8 mouse cellular contexts compared by ENCODE assay signal in the genomic region with DNA sequence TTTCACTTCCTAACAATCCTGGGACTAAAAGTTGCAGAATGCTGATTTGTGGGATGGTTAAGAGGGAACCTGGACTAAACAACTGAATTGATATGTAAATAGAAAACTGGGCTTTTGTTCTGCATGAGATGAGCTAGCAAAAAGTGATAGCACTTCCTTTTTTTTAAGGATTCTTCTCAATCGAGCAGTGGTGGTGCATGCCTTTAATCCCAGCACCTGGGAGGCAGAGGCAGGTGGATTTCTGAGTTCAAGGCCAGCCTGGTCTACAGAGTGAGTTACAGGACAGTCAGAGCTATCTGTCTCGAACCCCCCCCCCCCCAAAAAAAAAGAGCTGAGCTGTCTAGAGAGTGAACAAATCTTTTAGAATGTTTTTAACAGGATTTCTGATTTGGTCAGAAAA.
DNase-seq lines count a peak whose midpoint lies in the region; ATAC-seq and TF ChIP-seq lines count a peak whose summit lies in the region.

No protein-coding gene starts in this region.

- H3K4me2 ChIP-seq in lung, postnatal 0 days (replicated peaks; ENCODE audit: low read depth, low read length), result peak overlapping the region; percentile 51
- peak overlapping the region; percentile 63 for H3K4me2 ChIP-seq in liver, embryonic 14.5 days (ENCODE audit: low read depth)
- peak overlapping the region; percentile 61 for H3K4me2 ChIP-seq in stomach, postnatal 0 days (replicated peaks; ENCODE audit: low read depth)

- no peaks in the 10 kb centered on the region for H3K36me3 ChIP-seq in lung, postnatal 0 days (ENCODE audit: insufficient read depth, low read length)
- no peaks in the 10 kb centered on the region for H3K36me3 ChIP-seq in liver, embryonic 14.5 days (replicated peaks; ENCODE audit: control insufficient read depth, insufficient read depth, low read depth)
- no peaks in the 10 kb centered on the region for H3K36me3 ChIP-seq in stomach, postnatal 0 days (ENCODE audit: control insufficient read depth, insufficient read depth, low read length)

- no peaks in the 10 kb centered on the region for H3K27me3 ChIP-seq in cerebellum, adult 2 months (ENCODE audit: control insufficient read depth, insufficient read depth, low read length)
- H3K27me3 ChIP-seq in lung, postnatal 0 days (replicated peaks; ENCODE audit: insufficient read depth, low read length), result no peaks in the 10 kb centered on the region
- H3K27me3 ChIP-seq in liver, embryonic 14.5 days (ENCODE audit: control insufficient read depth, insufficient read depth, low read length), result no peaks in the 10 kb centered on the region
- no peaks in the 10 kb centered on the region for H3K27me3 ChIP-seq in stomach, postnatal 0 days (ENCODE audit: control insufficient read depth, insufficient read depth, low read length)

- no peak for TF ChIP-seq EP300 in lung, postnatal 0 days (IDR thresholded peaks at IDR 0.05)
- TF ChIP-seq EP300 in liver, embryonic 14.5 days (IDR thresholded peaks at IDR 0.05; ENCODE audit: low read depth), result no peak
- TF ChIP-seq EP300 in stomach, postnatal 0 days (optimal IDR thresholded peaks at IDR 0.05), result no peak

- peak overlapping the region; percentile 27; the same call in 1 of the 2 replicates for H3K9ac ChIP-seq in lung, postnatal 0 days (replicated peaks; ENCODE audit: low read depth)
- H3K9ac ChIP-seq in liver, embryonic 14.5 days (replicated peaks), result peak overlapping the region; percentile 51
- H3K9ac ChIP-seq in stomach, postnatal 0 days (ENCODE audit: low read length), result peak overlapping the region; percentile 45; the same call in 1 of the 2 replicates

- TF ChIP-seq POLR2A in cerebellum, adult 2 months (IDR thresholded peaks at IDR 0.05; ENCODE audit: borderline replicate concordance, insufficient read depth, low read length), result no peak

- DNase-seq in cerebellum, adult 2 months, result no peak
- no peak for DNase-seq in lung, postnatal 0 days (ENCODE audit: low spot score)
- DNase-seq in lung, postnatal 4 days, result no peak
- no peak for DNase-seq in liver, embryonic 14.5 days (ENCODE audit: low read depth in 3 of 3, low spot score in 3 of 3)
- DNase-seq in stomach, postnatal 0 days (ENCODE audit: low spot score), result no peak
- no peak for DNase-seq in frontal cortex, postnatal 36 days (ENCODE audit: low spot score in 2 of 2)
- DNase-seq in gastrocnemius, adult 8-10 months (ENCODE audit: low spot score in 2 of 2), result no peak

- H3K4me3 ChIP-seq in cerebellum, adult 2 months (replicated peaks; ENCODE audit: insufficient read depth, low read depth, low read length), result peak overlapping the region; percentile 64
- peak overlapping the region; percentile 33 for H3K4me3 ChIP-seq in lung, postnatal 0 days (ENCODE audit: low read depth, low read length)
- peak overlapping the region in 1 of 2 experiments; percentile 41; a peak in 2 of 4 replicates for H3K4me3 ChIP-seq in liver, embryonic 14.5 days (ENCODE audit: insufficient read depth in 1 of 2, low read depth in 2 of 2, low read length in 2 of 2)
- H3K4me3 ChIP-seq in stomach, postnatal 0 days (ENCODE audit: low read depth, low read length), result peak overlapping the region; percentile 43

- no peaks in the 10 kb centered on the region for H3K9me3 ChIP-seq in lung, postnatal 0 days (ENCODE audit: low read length)
- no peaks in the 10 kb centered on the region for H3K9me3 ChIP-seq in liver, embryonic 14.5 days (ENCODE audit: control insufficient read depth, low read length)
- H3K9me3 ChIP-seq in stomach, postnatal 0 days (ENCODE audit: control insufficient read depth, low read length), result no peaks in the 10 kb centered on the region

- 37% methylated on average over 2 of the region's 2 CpGs for WGBS in cerebellum, adult 2 months
- 25% methylated on average over 2 of the region's 2 CpGs for WGBS in lung, postnatal 0 days
- 23% methylated on average over 2 of the region's 2 CpGs for WGBS in liver, embryonic 14.5 days (ENCODE audit: insufficient replicate concordance)
- 31% methylated on average over 2 of the region's 2 CpGs for WGBS in stomach, postnatal 0 days

- no peaks in the 10 kb centered on the region for H3K4me1 ChIP-seq in cerebellum, adult 2 months (ENCODE audit: control insufficient read depth, insufficient read depth, low read length)
- H3K4me1 ChIP-seq in lung, postnatal 0 days (ENCODE audit: insufficient read depth, low read depth, low read length), result 0 out of 2 replicates have a peak, but pooled peaks cover 4% of the 10 kb centered on the region
- H3K4me1 ChIP-seq in liver, embryonic 14.5 days (replicated peaks; ENCODE audit: control insufficient read depth in 2 of 2, insufficient read depth in 2 of 2, low read length in 1 of 2), result peaks cover 21 to 33% of the 10 kb centered on the region in 2 experiments
- H3K4me1 ChIP-seq in stomach, postnatal 0 days (replicated peaks; ENCODE audit: control insufficient read depth, insufficient read depth), result no peaks in the 10 kb centered on the region

- ATAC-seq in cerebellum, adult (ENCODE audit: insufficient number of reproducible peaks, low FRiP score, low TSS enrichment), result no peak
- no peak for ATAC-seq in lung, postnatal 0 days
- ATAC-seq in liver, embryonic 14.5 days (ENCODE audit: insufficient read depth), result no peak
- no peak for ATAC-seq in stomach, postnatal 0 days (ENCODE audit: low FRiP score, low TSS enrichment)

- no peak overlapping the region for H3K27ac ChIP-seq in cerebellum, adult 2 months (ENCODE audit: insufficient read depth, low read length)
- H3K27ac ChIP-seq in lung, postnatal 0 days (ENCODE audit: low read length), result no peak overlapping the region
- H3K27ac ChIP-seq in liver, embryonic 14.5 days, result peak overlapping the region; percentile 51
- H3K27ac ChIP-seq in stomach, postnatal 0 days (replicated peaks), result 0 out of 2 replicates have a peak overlapping the region, but pooled peaks have one; percentile 20

- no peak for TF ChIP-seq CTCF in cerebellum, adult 2 months (IDR thresholded peaks at IDR 0.05; ENCODE audit: borderline replicate concordance, insufficient read depth, low read depth, low read length)
- TF ChIP-seq CTCF in lung, postnatal 0 days (IDR thresholded peaks at IDR 0.05), result no peak
- no peak for TF ChIP-seq CTCF in liver, embryonic 14.5 days (IDR thresholded peaks at IDR 0.05; ENCODE audit: low read depth)
- TF ChIP-seq CTCF in stomach, postnatal 0 days (IDR thresholded peaks at IDR 0.05; ENCODE audit: low read depth), result no peak

Comparison
In these comparisons a context has a peak if more than half of its experiments do, and no peak if none do; other contexts are left out.
1. H3K27ac ChIP-seq: peak in liver, embryonic 14.5 days (single experiment) and stomach, postnatal 0 days (single experiment); none in cerebellum, adult 2 months (single experiment) and lung, postnatal 0 days (single experiment).
2. Peak in every context shown above with its lines, with median percentiles within 50 percentile points of each other: H3K4me2 ChIP-seq and H3K9ac ChIP-seq.